Mouse (Mus musculus) megakaryocyte, embryonic 14.5 days (primary cell): ENCODE measurements at regions not wholly inside any gene's neighbourhood (a gene's known extent, or its start where the extent isn't known, plus 50 kb on each side); places are given as distances from the start of the nearest gene placed in this dataset.

Experiments
- FLI1 ChIP-seq: IDR thresholded peaks from 2 replicates; pipeline ENCODE4 v1.6.1; 2012; ENCODE audit warnings: low read length, inconsistent platforms, mixed read lengths
- GATA1 ChIP-seq: IDR thresholded peaks from 3 replicates; pipeline ENCODE4 v1.6.1; 2012; ENCODE audit warnings: mixed read lengths, low read length, inconsistent platforms, borderline replicate concordance

- TF ChIP-seq GATA1 = no peak
- no peak for TF ChIP-seq FLI1
Observed at GRCm38 (mm10) chr8:54375373-54376098, 153.8 kb upstream of the Asb5 start.
